Mouse (Mus musculus): ENCODE results near the gene Rtcb. TPM values are rescaled to one million over a fixed set of nuclear protein-coding genes. Genes with fewer than 3 reads are reported as not detected.

Gene Rtcb
- polyA plus RNA-seq (2014; fragmentation: Nextera tagmentation; extraction: Ambion mirVana): 178 and 186 TPM in 2 replicates

- H3K4me1 ChIP-seq (ENCODE audit: insufficient read depth): no peaks in the 10 kb centered on the region
- H3K9ac ChIP-seq: peak within 1 kb of the TSS; percentile 92
- no peaks in the 10 kb centered on the region for H3K9me3 ChIP-seq (ENCODE audit: low read depth, low read length)
- peak within 1 kb of the TSS; percentile 76 for H3K27ac ChIP-seq (ENCODE audit: low read depth)
- no peaks in the 10 kb centered on the region for H3K27me3 ChIP-seq (ENCODE audit: insufficient read depth, low read length)
- peak within 1 kb of the TSS; percentile 85 for H3K4me3 ChIP-seq (ENCODE audit: low read depth, low read length)
- under 1% methylated on average over 38 of the region's 38 CpGs for whole genome bisulfite sequencing
- H3K36me3 ChIP-seq (ENCODE audit: insufficient read depth): peaks cover 27% of the 10 kb centered on the region
- DNase-seq (peak; percentile 98), ATAC-seq (ENCODE audit: insufficient read depth) (peak; percentile 92)
- H3K4me2 ChIP-seq: peak within 1 kb of the TSS; percentile 92
- no peak for TF ChIP-seq CTCF (IDR thresholded peaks at IDR 0.05; ENCODE audit: low read depth)
These were observed at the start of gene Rtcb for GRCm38 (mm10) chr10:85957464-85957950. Gene Rtcb (minus strand): TSS chr10:85957823.

DNA sequence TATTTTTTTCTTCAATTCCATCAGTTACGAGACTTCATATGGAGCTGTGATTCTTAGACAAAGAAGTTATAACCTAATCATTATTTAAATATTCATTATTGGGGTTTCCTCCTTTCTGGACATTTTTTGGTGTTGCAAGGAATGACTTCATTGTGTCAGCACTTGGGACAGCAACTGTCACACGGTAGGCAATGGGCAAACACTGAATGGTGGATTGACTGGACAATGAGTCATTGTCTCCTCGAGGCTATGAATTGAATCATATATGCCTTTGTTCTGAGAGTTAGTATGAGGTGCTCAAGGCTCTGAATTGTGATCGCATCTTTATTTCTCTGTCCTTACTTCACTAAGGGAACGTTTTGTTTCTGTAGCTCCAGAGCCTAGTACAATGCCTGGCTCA lies 48.8 kb upstream of the Rtcb start:
- H3K4me2 ChIP-seq: no peak overlapping the region
- no peak for TF ChIP-seq CTCF (IDR thresholded peaks at IDR 0.05; ENCODE audit: low read depth)
- H3K27me3 ChIP-seq (ENCODE audit: insufficient read depth, low read length): no peaks in the 10 kb centered on the region
- H3K4me3 ChIP-seq (ENCODE audit: low read depth, low read length): no peak overlapping the region
- H3K9ac ChIP-seq: no peak overlapping the region
- ATAC-seq (ENCODE audit: insufficient read depth) (no peak), DNase-seq (no peak)
- no peak overlapping the region for H3K27ac ChIP-seq (ENCODE audit: low read depth)
- WGBS: 72% methylated on average over 5 of the region's 5 CpGs
- H3K36me3 ChIP-seq (ENCODE audit: insufficient read depth): no peaks in the 10 kb centered on the region
- no peaks in the 10 kb centered on the region for H3K9me3 ChIP-seq (ENCODE audit: low read depth, low read length)
- no peaks in the 10 kb centered on the region for H3K4me1 ChIP-seq (ENCODE audit: insufficient read depth)

- DNase-seq (no peak), ATAC-seq (ENCODE audit: insufficient read depth) (no peak)
- no peaks in the 10 kb centered on the region for H3K9me3 ChIP-seq (ENCODE audit: low read depth, low read length)
- no peaks in the 10 kb centered on the region for H3K4me1 ChIP-seq (ENCODE audit: insufficient read depth)
- no peak overlapping the region for H3K9ac ChIP-seq
- H3K36me3 ChIP-seq (ENCODE audit: insufficient read depth): no peaks in the 10 kb centered on the region
- H3K4me2 ChIP-seq: no peak overlapping the region
- H3K4me3 ChIP-seq (ENCODE audit: low read depth, low read length): no peak overlapping the region
- TF ChIP-seq CTCF (IDR thresholded peaks at IDR 0.05; ENCODE audit: low read depth): no peak
- no peak overlapping the region for H3K27ac ChIP-seq (ENCODE audit: low read depth)
- 91% methylated on average over 4 of the region's 4 CpGs for WGBS
- H3K27me3 ChIP-seq (ENCODE audit: insufficient read depth, low read length): no peaks in the 10 kb centered on the region
These were observed 42.8 kb upstream of the Rtcb start for GRCm38 (mm10) chr10:86000447-86000846.

DNA sequence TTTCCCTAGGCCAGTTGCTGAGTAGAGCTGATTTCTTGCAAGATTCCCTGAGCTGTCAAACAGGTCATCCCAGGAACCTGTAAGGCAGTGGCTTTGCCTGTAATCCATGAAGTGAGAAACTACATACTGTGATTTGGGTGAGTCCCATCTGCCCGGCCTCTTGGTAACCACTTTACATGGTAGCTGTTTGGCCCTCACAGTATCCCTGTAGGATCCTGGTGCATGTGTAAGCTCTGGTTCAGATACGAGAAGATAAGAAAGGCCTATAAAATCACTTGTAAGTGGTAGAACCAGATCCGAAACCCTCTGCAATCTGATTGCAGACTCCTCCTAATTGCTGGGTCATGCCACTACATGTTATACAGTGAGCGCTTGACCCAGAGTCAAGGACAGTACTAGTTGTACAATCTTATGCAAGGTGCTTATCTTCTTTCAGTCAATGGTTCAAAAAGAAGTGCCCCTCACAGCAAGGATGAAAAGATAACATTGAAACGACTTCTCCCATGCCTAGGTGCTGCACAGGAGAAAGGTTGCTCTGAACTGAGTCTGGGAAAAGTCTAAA lies 37.0 kb upstream of the Rtcb start:
- DNase-seq (no peak), ATAC-seq (ENCODE audit: insufficient read depth) (no peak)
- no peaks in the 10 kb centered on the region for H3K27me3 ChIP-seq (ENCODE audit: insufficient read depth, low read length)
- H3K9ac ChIP-seq: no peak overlapping the region
- no peak overlapping the region for H3K27ac ChIP-seq (ENCODE audit: low read depth)
- TF ChIP-seq CTCF (IDR thresholded peaks at IDR 0.05; ENCODE audit: low read depth): no peak
- H3K36me3 ChIP-seq (ENCODE audit: insufficient read depth): no peaks in the 10 kb centered on the region
- H3K9me3 ChIP-seq (ENCODE audit: low read depth, low read length): no peaks in the 10 kb centered on the region
- WGBS: 64% methylated on average over 5 of the region's 5 CpGs
- no peaks in the 10 kb centered on the region for H3K4me1 ChIP-seq (ENCODE audit: insufficient read depth)
- H3K4me3 ChIP-seq (ENCODE audit: low read depth, low read length): no peak overlapping the region
- H3K4me2 ChIP-seq: no peak overlapping the region

GRCm38 (mm10) chr10:85993836-85994235 lies 36.2 kb upstream of the Rtcb start:
- no peak for DNase-seq
- TF ChIP-seq CTCF (IDR thresholded peaks at IDR 0.05; ENCODE audit: low read depth): no peak

DNA sequence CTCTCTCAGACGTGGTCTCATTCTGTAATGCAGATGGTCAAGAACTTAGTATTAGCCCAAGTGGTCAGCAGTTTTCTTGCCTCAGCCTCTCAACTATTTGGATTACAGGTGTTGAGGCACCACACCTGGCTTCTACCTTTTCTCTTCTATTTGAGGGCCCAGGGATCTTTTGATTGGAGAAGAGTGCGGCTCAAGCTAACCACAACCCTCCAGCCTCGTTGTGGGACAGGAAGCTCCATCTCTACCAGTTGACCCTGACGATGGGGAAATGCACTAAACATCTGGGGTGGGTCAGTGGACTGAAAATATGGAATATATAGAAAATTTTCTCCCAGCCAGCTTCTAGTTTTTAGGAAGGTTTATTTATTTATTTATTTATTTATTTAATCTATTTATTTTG lies 34.8 kb upstream of the Rtcb start:
- Histone ChIP-seq H3K9me3 (ENCODE audit: low read depth, low read length) (no peaks in the 10 kb centered on the region), H3K36me3 (ENCODE audit: insufficient read depth) (no peaks in the 10 kb centered on the region), H3K9ac (no peak overlapping the region), H3K27ac (ENCODE audit: low read depth) (no peak overlapping the region), H3K27me3 (ENCODE audit: insufficient read depth, low read length) (no peaks in the 10 kb centered on the region), H3K4me1 (ENCODE audit: insufficient read depth) (no peaks in the 10 kb centered on the region), H3K4me2 (no peak overlapping the region), H3K4me3 (ENCODE audit: low read depth, low read length) (no peak overlapping the region)
- 73% methylated on average over 4 of the region's 4 CpGs for WGBS
- TF ChIP-seq CTCF (IDR thresholded peaks at IDR 0.05; ENCODE audit: low read depth): no peak
- ATAC-seq (ENCODE audit: insufficient read depth) (no peak), DNase-seq (no peak)

More at GRCm38 (mm10) chr10:85993836-85994235, 36.2 kb upstream of the Rtcb start:
- 85% methylated on average over 9 of the region's 9 CpGs for WGBS
- H3K27ac ChIP-seq (ENCODE audit: low read depth): no peak overlapping the region
- H3K36me3 ChIP-seq (ENCODE audit: insufficient read depth): no peaks in the 10 kb centered on the region
- H3K4me2 ChIP-seq: no peak overlapping the region
- H3K4me3 ChIP-seq (ENCODE audit: low read depth, low read length): no peak overlapping the region
- H3K27me3 ChIP-seq (ENCODE audit: insufficient read depth, low read length): no peaks in the 10 kb centered on the region
- no peaks in the 10 kb centered on the region for H3K9me3 ChIP-seq (ENCODE audit: low read depth, low read length)
- no peaks in the 10 kb centered on the region for H3K4me1 ChIP-seq (ENCODE audit: insufficient read depth)
- H3K9ac ChIP-seq: no peak overlapping the region
- ATAC-seq (ENCODE audit: insufficient read depth): no peak

- Histone ChIP-seq H3K36me3 (ENCODE audit: insufficient read depth) (no peaks in the 10 kb centered on the region), H3K4me2 (no peak overlapping the region), H3K4me3 (ENCODE audit: low read depth, low read length) (no peak overlapping the region), H3K4me1 (ENCODE audit: insufficient read depth) (no peaks in the 10 kb centered on the region), H3K9me3 (ENCODE audit: low read depth, low read length) (no peaks in the 10 kb centered on the region), H3K9ac (no peak overlapping the region), H3K27me3 (ENCODE audit: insufficient read depth, low read length) (no peaks in the 10 kb centered on the region), H3K27ac (ENCODE audit: low read depth) (no peak overlapping the region)
- ATAC-seq (ENCODE audit: insufficient read depth) (no peak), DNase-seq (no peak)
- 70% methylated on average over 6 of the region's 6 CpGs for WGBS
- no peak for TF ChIP-seq CTCF (IDR thresholded peaks at IDR 0.05; ENCODE audit: low read depth)
These were observed 31.9 kb upstream of the Rtcb start for GRCm38 (mm10) chr10:85989412-85990115.
